Mouse (Mus musculus) thymus, postnatal 25 days (tissue): ENCODE results near the gene Vta1.

Experiments
- DNase-seq: peaks from one replicate; pipeline ENCODE4 v3.0.0; 2022

Gene Vta1

GRCm38 (mm10) chr10:14705072-14706066 lies at the start of gene Vta1, which contains the start of gene Nmbr:
Vta1 (minus strand) TSS chr10:14705560.
Nmbr (plus strand) TSS chr10:14705591.
- peak; percentile 98 for DNase-seq

GRCm38 (mm10) chr10:14734285-14734684 lies 28.9 kb upstream of the Vta1 start:
- DNase-seq, result no peak

- DNase-seq, result no peak
Observed at GRCm38 (mm10) chr10:14725671-14726070, 20.3 kb upstream of the Vta1 start.

GRCm38 (mm10) chr10:14718114-14718513 lies 12.8 kb upstream of the Vta1 start, which contains the start of gene Gje1:
Gje1 (minus strand) TSS chr10:14718214.
- no peak for DNase-seq

GRCm38 (mm10) chr10:14703830-14704420 lies 1.4 kb downstream of the Vta1 start:
- DNase-seq, result no peak

- no peak for DNase-seq
Observed at GRCm38 (mm10) chr10:14703239-14703638, 2.1 kb downstream of the Vta1 start.

- DNase-seq, result no peak
Observed at GRCm38 (mm10) chr10:14690349-14690748, 15.0 kb downstream of the Vta1 start.

- DNase-seq, result no peak
Observed at GRCm38 (mm10) chr10:14688785-14689442, 16.4 kb downstream of the Vta1 start.

- no peak for DNase-seq
Observed at GRCm38 (mm10) chr10:14685663-14686062, 19.7 kb downstream of the Vta1 start.

- DNase-seq, result no peak
Observed at GRCm38 (mm10) chr10:14666147-14666546, 39.2 kb downstream of the Vta1 start.

GRCm38 (mm10) chr10:14660875-14661274 lies 44.5 kb downstream of the Vta1 start:
- DNase-seq, result no peak

GRCm38 (mm10) chr10:14639635-14640034 lies 65.7 kb downstream of the Vta1 start:
- no peak for DNase-seq

- DNase-seq, result no peak
Observed at GRCm38 (mm10) chr10:14639043-14639442, 66.3 kb downstream of the Vta1 start.

- DNase-seq, result no peak
Observed at GRCm38 (mm10) chr10:14625706-14626105, 79.7 kb downstream of the Vta1 start.

GRCm38 (mm10) chr10:14619156-14619555 lies 86.2 kb downstream of the Vta1 start:
- no peak for DNase-seq

- no peak for DNase-seq
Observed at GRCm38 (mm10) chr10:14618301-14618700, 87.1 kb downstream of the Vta1 start.

GRCm38 (mm10) chr10:14615441-14615840 lies 89.9 kb downstream of the Vta1 start:
- DNase-seq, result no peak

GRCm38 (mm10) chr10:14607597-14607996 lies 97.8 kb downstream of the Vta1 start:
- no peak for DNase-seq
